Mouse (Mus musculus) heart, adult 8-10 months (tissue): ENCODE measurements around the gene Agbl3. TPM values are rescaled to one million over a fixed set of nuclear protein-coding genes. Genes with fewer than 3 reads are reported as not detected.

ENCODE experiments used
- DNase-seq: peaks from one replicate; pipeline ENCODE4 v3.0.0; 2022; ENCODE audit warnings: low spot score
- total RNA-seq, 4 experiments: library from RNA; stranded (reverse); gene quantifications; 2 replicates each; pipeline ENCODE4 v1.2.4; 2022

Gene Agbl3
- total RNA-seq, 4 experiments from 2014 or later: 3.6 to 4.8 (median 3.8) TPM

- no peak for DNase-seq
Measured at GRCm38 (mm10) chr6:34796881-34797280, 16.6 kb downstream of the Agbl3 start.

GRCm38 (mm10) chr6:34797887-34798286, 17.7 kb downstream of the Agbl3 start:
- DNase-seq: no peak

- no peak for DNase-seq
Measured at GRCm38 (mm10) chr6:34805582-34805981, 25.4 kb downstream of the Agbl3 start.

- no peak for DNase-seq
Measured at GRCm38 (mm10) chr6:34810651-34811050, 30.4 kb downstream of the Agbl3 start.

- no peak for DNase-seq
Measured at GRCm38 (mm10) chr6:34824406-34824805, 44.2 kb downstream of the Agbl3 start.

GRCm38 (mm10) chr6:34832352-34832751, 52.1 kb downstream of the Agbl3 start:
- no peak for DNase-seq

GRCm38 (mm10) chr6:34861546-34862053, 81.4 kb downstream of the Agbl3 start:
- no peak for DNase-seq

GRCm38 (mm10) chr6:34862381-34862780, 82.1 kb downstream of the Agbl3 start:
- peak; percentile 69 for DNase-seq

GRCm38 (mm10) chr6:34862791-34863403, 82.7 kb downstream of the Agbl3 start, which contains the start of gene Tmem140:
Gene Tmem140, plus strand, starts transcription at chr6:34863146.
- peak; percentile 86 for DNase-seq

- DNase-seq: no peak
Measured at GRCm38 (mm10) chr6:34863786-34864514, 83.7 kb downstream of the Agbl3 start.

- DNase-seq: peak; percentile 66
Measured at GRCm38 (mm10) chr6:34865213-34865612, 85.0 kb downstream of the Agbl3 start.

- DNase-seq: peak; percentile 79
Measured at GRCm38 (mm10) chr6:34865711-34866593, 85.7 kb downstream of the Agbl3 start.

- peak; percentile 36 for DNase-seq
Measured at GRCm38 (mm10) chr6:34866786-34867185, 86.6 kb downstream of the Agbl3 start.

- no peak for DNase-seq
Measured at GRCm38 (mm10) chr6:34867301-34867994, 87.2 kb downstream of the Agbl3 start.

- DNase-seq: no peak
Measured at GRCm38 (mm10) chr6:34867995-34868350, 87.7 kb downstream of the Agbl3 start.

GRCm38 (mm10) chr6:34868507-34869217, 88.4 kb downstream of the Agbl3 start:
- no peak for DNase-seq

GRCm38 (mm10) chr6:34869225-34869915, 89.1 kb downstream of the Agbl3 start:
- DNase-seq: no peak

- no peak for DNase-seq
Measured at GRCm38 (mm10) chr6:34870136-34870535, 89.9 kb downstream of the Agbl3 start.

- DNase-seq: no peak
Measured at GRCm38 (mm10) chr6:34870724-34871123, 90.5 kb downstream of the Agbl3 start.

GRCm38 (mm10) chr6:34871929-34872328, 91.7 kb downstream of the Agbl3 start:
- DNase-seq: no peak
